Mouse (Mus musculus): ENCODE results near the gene Skint7.
"Not testable (repeated sequence)": the region's sequence is repeated elsewhere in the genome, so short reads cannot be mapped to it uniquely, and the experiment has no call there.

Gene Skint7

GRCm38 (mm10) chr4:111972623-111973022, at the start of gene Skint7:
Gene Skint7, plus strand, starts transcription at chr4:111972923.
- no peak for DNase-seq

DNA sequence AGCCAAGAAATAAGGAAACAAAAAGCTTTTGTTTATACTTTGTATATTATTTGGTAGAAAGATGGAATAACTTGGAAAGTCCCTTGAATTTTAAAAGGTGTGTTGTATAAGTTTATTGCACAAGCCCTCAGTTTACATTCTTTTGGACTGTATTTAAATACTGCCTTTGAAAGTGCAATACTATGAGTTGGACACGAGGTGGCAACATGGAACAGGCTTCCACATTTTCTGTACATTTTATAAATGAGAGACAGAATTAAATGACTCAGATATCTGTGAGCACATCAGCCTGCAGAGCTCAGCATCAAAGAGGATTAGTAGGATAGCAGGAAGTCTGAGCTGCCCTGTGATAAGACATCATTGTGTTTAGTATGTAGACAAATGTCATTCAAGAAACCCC, 11.4 kb upstream of the Skint7 start:
- no peak for DNase-seq

DNA sequence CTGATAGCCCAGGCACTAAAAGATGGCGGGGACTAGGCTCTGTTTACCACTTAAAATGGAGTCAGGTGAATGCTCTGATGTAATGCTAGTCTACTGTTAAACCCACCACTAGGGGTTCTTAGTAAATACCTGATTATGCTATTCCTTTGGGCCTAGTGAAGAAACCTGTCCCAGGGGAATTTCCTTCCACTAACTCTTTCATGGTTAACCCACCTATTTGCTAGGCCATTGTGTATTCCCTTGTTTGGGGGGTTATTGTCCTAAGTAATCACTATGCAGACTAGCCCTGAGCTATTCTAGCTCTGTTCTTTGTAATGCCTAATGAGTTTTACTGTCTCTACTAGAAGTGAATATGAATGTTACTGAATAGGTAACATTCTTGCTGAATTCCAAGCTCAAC, 9.5 kb upstream of the Skint7 start:
- DNase-seq, result not testable (repeated sequence)

DNA sequence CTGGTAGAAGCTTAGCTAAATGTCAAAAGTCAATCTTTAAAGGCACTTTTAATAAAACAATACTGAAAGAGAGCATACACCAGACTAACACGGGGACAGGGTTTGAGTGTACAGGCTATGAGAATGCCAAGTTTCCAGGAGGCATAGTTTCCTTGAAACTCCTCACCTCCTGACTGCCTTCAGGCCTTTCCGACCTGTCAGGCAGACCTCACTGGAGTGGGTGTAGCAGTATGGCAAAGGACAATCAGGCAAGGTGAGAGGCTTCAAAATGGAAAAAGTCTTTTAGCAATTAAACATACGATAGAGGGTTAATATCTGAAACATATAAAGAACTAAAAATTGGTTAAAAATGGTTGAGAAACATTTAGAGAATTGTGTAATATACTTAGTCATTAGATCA, 9.1 kb upstream of the Skint7 start:
- DNase-seq, result no peak

- no peak for DNase-seq
These were observed 33.2 kb downstream of the Skint7 start, which contains the start of gene Skint1 for GRCm38 (mm10) chr4:112005969-112006368. Gene Skint1, plus strand, starts transcription at chr4:112006269.

Measured in lung, adult 18-20 months (tissue).